Mouse (Mus musculus) megakaryocyte, embryonic 14.5 days (primary cell): ENCODE data around the gene Igtp.
"Not testable (repeated sequence)": the region's sequence is repeated elsewhere in the genome, so short reads cannot be mapped to it uniquely, and the experiment has no call there.

Experiments
- FLI1 ChIP-seq: IDR thresholded peaks from 2 replicates; pipeline ENCODE4 v1.6.1; 2012; ENCODE audit warnings: low read length, inconsistent platforms, mixed read lengths
- GATA1 ChIP-seq: IDR thresholded peaks from 3 replicates; pipeline ENCODE4 v1.6.1; 2012; ENCODE audit warnings: mixed read lengths, low read length, inconsistent platforms, borderline replicate concordance

DNA sequence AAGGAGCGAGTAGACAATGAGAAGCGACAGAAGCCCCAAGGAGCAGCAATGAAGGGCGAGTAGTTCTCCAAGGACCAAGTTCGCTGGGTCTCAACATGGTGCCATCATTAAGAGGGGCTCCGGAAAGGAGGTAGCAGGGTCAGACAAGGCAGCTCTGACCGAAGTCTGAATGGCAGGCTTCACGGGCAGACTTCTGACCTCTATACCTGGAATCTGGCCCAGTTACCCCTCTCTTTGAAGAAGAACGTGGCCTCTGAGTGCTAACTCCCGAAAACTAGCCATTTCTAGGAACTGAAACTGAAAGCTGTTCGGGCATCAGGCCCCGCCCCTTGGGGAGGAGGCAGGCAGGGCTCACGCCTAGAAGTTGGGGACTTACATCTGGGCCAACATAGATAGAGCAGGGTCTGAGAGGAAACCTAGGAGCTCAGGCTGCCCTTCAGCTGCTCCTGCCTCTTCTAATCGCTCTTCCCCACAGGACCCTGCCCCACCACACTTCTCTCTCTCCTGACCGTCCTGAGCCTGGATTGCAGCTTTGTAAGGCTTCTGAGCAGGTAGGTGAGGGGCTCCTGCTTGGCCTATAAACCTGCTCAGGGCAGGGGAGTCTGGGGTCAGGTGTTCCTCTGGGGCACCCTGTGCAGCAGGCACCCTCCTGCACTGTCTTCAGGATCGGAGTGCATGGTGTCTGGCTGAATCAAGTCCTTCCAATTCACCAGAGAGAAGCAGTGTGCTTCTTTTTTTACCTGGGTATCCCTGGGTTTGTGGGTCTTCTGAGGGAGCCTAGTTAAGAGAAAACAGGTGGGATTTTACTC lies at the start of gene Igtp, which contains the start of gene Irgm2:
- TF ChIP-seq GATA1, FLI1: not testable (repeated sequence)
